Mouse (Mus musculus) liver, adult 2 months (tissue): ENCODE measurements at regions not wholly inside any gene's neighbourhood (a gene's known extent, or its start where the extent isn't known, plus 50 kb on each side); places are given as distances from the start of the nearest gene placed in this dataset.

ENCODE experiments used
- CTCF ChIP-seq: fragments of 200-500 bp; IDR thresholded peaks from 2 replicates; pipeline ENCODE4 v1.5.1; 2011; ENCODE audit warnings: low read depth, low read length, control low read depth
- POLR2A ChIP-seq: fragments of 200-500 bp; IDR thresholded peaks from 2 replicates; pipeline ENCODE4 v1.6.1; 2011; ENCODE audit warnings: low read length, control low read depth; ENCODE audit not compliant: insufficient read depth; ENCODE audit errors: extremely low read depth

DNA sequence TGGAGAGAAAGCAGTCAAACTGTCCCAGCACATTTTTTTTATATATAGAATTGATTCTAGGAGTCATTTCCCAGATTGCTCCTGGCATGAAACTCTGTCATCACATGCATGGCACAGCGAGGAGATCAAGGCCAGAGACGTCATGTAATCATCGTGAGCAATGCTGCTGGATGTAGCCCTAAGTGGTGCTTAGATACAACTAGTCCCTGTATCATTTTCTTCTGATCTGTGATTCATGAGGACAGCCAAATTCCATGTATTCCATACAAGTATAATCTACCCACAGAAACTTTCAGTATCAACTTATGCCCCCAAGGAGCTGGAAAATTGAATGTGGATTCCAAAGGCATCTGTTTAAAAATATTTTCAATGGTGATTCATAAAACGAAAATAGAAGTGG is 87.6 kb upstream of the Prr30 start:
- TF ChIP-seq CTCF (no peak), POLR2A (no peak)
